Mouse (Mus musculus): ENCODE data around the gene Olfr707. TPM values are rescaled to one million over a fixed set of nuclear protein-coding genes. Genes with fewer than 3 reads are reported as not detected.
"Not testable (repeated sequence)": the region's sequence is repeated elsewhere in the genome, so short reads cannot be mapped to it uniquely, and the experiment has no call there.

Gene Olfr707
- total RNA-seq (2021): not detected

GRCm38 (mm10) chr7:106901141-106901540 lies at the start of gene Olfr707:
TSS of gene Olfr707 (minus strand) at chr7:106901241.
- intact Hi-C loops (cut with DNase I); DNase-seq (ENCODE audit: low spot score): not testable (repeated sequence)

- no peak for DNase-seq (ENCODE audit: low spot score)
- intact Hi-C loops (cut with DNase I): no loop called here
Measured at GRCm38 (mm10) chr7:106948212-106948611, 47.2 kb upstream of the Olfr707 start, which contains the start of gene Olfr710. TSS of gene Olfr710 (minus strand) at chr7:106948312.

DNA sequence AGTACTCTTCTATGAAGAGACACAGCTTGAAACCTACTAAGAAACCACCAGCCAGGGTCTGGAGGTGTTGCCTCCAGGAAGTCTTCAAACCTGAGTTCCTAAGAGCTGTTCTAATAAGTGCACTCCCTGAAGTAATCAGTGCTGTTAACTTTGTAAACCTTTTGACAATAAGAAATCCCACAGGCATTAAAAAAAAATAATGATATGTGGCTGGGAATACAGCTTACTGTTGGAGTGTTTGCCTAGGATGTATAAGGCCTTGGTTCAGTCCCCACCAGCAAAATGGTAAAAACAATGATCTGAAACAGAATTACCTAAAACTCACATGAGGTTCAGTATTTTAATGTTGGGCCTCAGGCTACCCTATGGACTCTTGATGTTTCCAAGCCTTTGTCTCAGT lies 31.1 kb upstream of the Olfr707 start, which contains the start of gene Olfr709-ps1:
TSS of gene Olfr709-ps1 (minus strand) at position 101 of the 400 bp plus-strand sequence.
- intact Hi-C loops (cut with DNase I): no loop called here
- DNase-seq (ENCODE audit: low spot score): no peak

- intact Hi-C loops (cut with DNase I); DNase-seq (ENCODE audit: low spot score): not testable (repeated sequence)
Measured at GRCm38 (mm10) chr7:106920961-106921360, 19.9 kb upstream of the Olfr707 start.

GRCm38 (mm10) chr7:106907676-106908075 lies 6.6 kb upstream of the Olfr707 start, which contains the start of gene Olfr1532-ps1:
TSS of gene Olfr1532-ps1 (plus strand) at chr7:106908001.
- intact Hi-C loops (cut with DNase I): no loop called here
- no peak for DNase-seq (ENCODE audit: low spot score)

GRCm38 (mm10) chr7:106888062-106888461 lies 13.0 kb downstream of the Olfr707 start, which contains the start of gene Olfr706:
TSS of gene Olfr706 (minus strand) at chr7:106888162.
- intact Hi-C loops (cut with DNase I): no loop called here
- no peak for DNase-seq (ENCODE audit: low spot score)

- intact Hi-C loops (cut with DNase I): no loop called here
- no peak for DNase-seq (ENCODE audit: low spot score)
Measured at GRCm38 (mm10) chr7:106876791-106877190, 24.2 kb downstream of the Olfr707 start, which contains the start of gene Olfr705. TSS of gene Olfr705 (minus strand) at chr7:106876891.

- intact Hi-C loops (cut with DNase I): no loop called here
- no peak for DNase-seq (ENCODE audit: low spot score)
Measured at GRCm38 (mm10) chr7:106862885-106863284, 38.2 kb downstream of the Olfr707 start, which contains the start of gene Olfr704. TSS of gene Olfr704 (plus strand) at chr7:106863185.

GRCm38 (mm10) chr7:106843060-106843459 lies 58.0 kb downstream of the Olfr707 start, which contains the start of gene Olfr703:
TSS of gene Olfr703 (plus strand) at chr7:106843360.
- DNase-seq (ENCODE audit: low spot score): no peak
- intact Hi-C loops (cut with DNase I): no loop called here

Other genes with a start within 250 kb of the Olfr707 start
- not detected for gene Olfr693, start 220.7 kb downstream of the Olfr707 start, total RNA-seq (2021)
- not detected for gene Olfr694, start 209.4 kb downstream of the Olfr707 start, total RNA-seq (2021)
- not detected for gene Olfr695, start 184.8 kb downstream of the Olfr707 start, total RNA-seq (2021)
- gene Olfr697, start 158.8 kb downstream of the Olfr707 start, total RNA-seq (2021): not detected
- not detected for gene Olfr698, start 145.8 kb downstream of the Olfr707 start, total RNA-seq (2021)
- not detected for gene Olfr699, start 108.0 kb downstream of the Olfr707 start, total RNA-seq (2021)
- not detected for gene Olfr700, start 92.4 kb downstream of the Olfr707 start, total RNA-seq (2021)
- not detected for gene Olfr701, start 87.1 kb downstream of the Olfr707 start, total RNA-seq (2021)
- gene Olfr702, start 67.3 kb downstream of the Olfr707 start, total RNA-seq (2021): not detected
- gene Olfr703, start 57.9 kb downstream of the Olfr707 start, total RNA-seq (2021): not detected
- not detected for gene Olfr704, start 38.1 kb downstream of the Olfr707 start, total RNA-seq (2021)
- gene Olfr705, start 24.4 kb downstream of the Olfr707 start, total RNA-seq (2021): not detected
- gene Olfr706, start 13.1 kb downstream of the Olfr707 start, total RNA-seq (2021): not detected
- not detected for gene Olfr1532-ps1, start 6.8 kb upstream of the Olfr707 start, total RNA-seq (2021)
- gene Olfr709-ps1, start 31.0 kb upstream of the Olfr707 start, total RNA-seq (2021): not detected
- gene Olfr710, start 47.1 kb upstream of the Olfr707 start, total RNA-seq (2021): not detected
- not detected for gene Olfr6, start 62.7 kb upstream of the Olfr707 start, total RNA-seq (2021)
- gene Olfr711, start 74.2 kb upstream of the Olfr707 start, total RNA-seq (2021): not detected
- gene Olfr2, start 104.8 kb upstream of the Olfr707 start, total RNA-seq (2021): not detected
- gene Olfr713, start 129.9 kb upstream of the Olfr707 start, total RNA-seq (2021): not detected
- not detected for gene Olfr714, start 169.7 kb upstream of the Olfr707 start, total RNA-seq (2021)
- gene Olfr17, start 192.0 kb upstream of the Olfr707 start, total RNA-seq (2021): not detected
- gene Olfr715b, start 209.1 kb upstream of the Olfr707 start, total RNA-seq (2021): not detected
- not detected for gene Olfr715, start 229.8 kb upstream of the Olfr707 start, total RNA-seq (2021)
- gene Olfr716, start 237.1 kb upstream of the Olfr707 start, total RNA-seq (2021): not detected